Mouse (Mus musculus): ENCODE measurements around the gene Adh7. TPM values are rescaled to one million over a fixed set of nuclear protein-coding genes. Genes with fewer than 3 reads are reported as not detected.

Adh7 gene
- polyA plus RNA-seq, 1 experiment, result not detected

DNA sequence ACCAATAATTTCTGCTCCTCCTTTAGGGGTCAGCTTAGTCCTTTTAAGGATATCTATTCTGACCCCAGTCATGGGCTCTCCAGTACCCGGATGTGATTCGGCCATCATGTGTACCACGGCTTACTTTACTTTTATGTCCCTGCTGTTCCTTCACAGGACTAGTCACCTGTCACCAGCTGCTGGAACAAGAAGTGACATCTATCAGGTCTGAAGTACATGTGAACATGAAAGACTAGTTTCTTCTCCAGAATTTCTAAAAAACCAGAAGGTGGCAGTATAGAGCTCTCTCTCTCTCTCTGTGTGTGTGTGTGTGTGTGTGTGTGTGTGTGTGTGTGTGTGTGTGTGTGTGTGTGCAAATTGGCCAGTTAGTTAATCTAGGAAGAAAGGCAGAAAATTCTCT, 22.9 kb downstream of the Adh7 start:
- TF ChIP-seq CTCF (IDR thresholded peaks at IDR 0.05; ENCODE audit: control insufficient read depth, insufficient read depth, low read length) (no peak), POLR2A (IDR thresholded peaks at IDR 0.05; ENCODE audit: borderline replicate concordance, control insufficient read depth, low read depth, low read length) (no peak)
- no peak overlapping the region for H3K27ac ChIP-seq (ENCODE audit: control insufficient read depth, insufficient read depth, low read depth, low read length, poor library complexity)
- no peak overlapping the region for H3K4me3 ChIP-seq (replicated peaks; ENCODE audit: control insufficient read depth, low read depth, low read length)
- H3K4me1 ChIP-seq (ENCODE audit: control insufficient read depth, insufficient read depth, low read length), result no peaks in the 10 kb centered on the region
- WGBS, result 84% methylated on average over 3 of the region's 3 CpGs

DNA sequence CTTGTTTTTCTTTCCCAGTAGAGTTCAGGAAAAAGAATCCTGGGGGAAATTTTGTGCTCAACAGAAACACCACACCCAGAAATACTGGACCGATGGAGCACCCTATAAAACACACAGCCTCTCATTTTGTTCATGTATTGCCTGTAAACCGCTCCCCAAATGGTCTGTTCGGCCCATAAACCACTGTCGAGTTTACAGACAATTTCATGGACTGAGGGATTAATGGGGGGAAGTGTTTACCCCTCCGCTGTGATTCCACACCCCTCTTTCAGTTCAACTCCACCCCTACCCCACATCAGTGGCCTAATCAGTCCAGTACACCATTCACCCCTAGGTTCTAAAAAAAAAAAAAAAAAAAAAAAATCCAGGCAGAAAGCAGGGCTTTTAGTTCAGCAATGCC, 23.4 kb downstream of the Adh7 start:
- Histone ChIP-seq H3K27ac (ENCODE audit: control insufficient read depth, insufficient read depth, low read depth, low read length, poor library complexity) (no peak overlapping the region), H3K4me1 (ENCODE audit: control insufficient read depth, insufficient read depth, low read length) (no peaks in the 10 kb centered on the region), H3K4me3 (replicated peaks; ENCODE audit: control insufficient read depth, low read depth, low read length) (no peak overlapping the region)
- TF ChIP-seq POLR2A (IDR thresholded peaks at IDR 0.05; ENCODE audit: borderline replicate concordance, control insufficient read depth, low read depth, low read length) (no peak), CTCF (IDR thresholded peaks at IDR 0.05; ENCODE audit: control insufficient read depth, insufficient read depth, low read length) (no peak)
- 69% methylated on average over 5 of the region's 5 CpGs for WGBS

DNA sequence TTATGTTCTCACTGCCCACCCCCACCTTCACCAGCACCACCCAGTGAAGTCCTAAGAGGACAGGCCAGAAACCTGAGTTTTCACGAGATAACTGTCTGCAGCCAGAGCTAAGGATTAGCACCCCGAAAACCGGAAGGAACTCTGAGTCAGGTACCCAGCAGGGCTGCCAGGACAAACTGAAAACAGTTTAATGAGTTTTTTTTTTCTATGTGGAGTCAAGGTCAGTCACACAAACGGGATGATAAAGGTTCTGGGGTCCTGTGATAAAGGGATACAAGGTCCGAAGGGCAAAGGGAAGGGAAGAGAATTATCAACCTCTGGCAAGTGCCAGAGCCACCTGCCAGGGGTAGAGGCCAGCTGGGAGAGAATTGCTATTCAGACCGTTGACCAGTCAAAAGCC, 23.8 kb downstream of the Adh7 start:
- TF ChIP-seq POLR2A (IDR thresholded peaks at IDR 0.05; ENCODE audit: borderline replicate concordance, control insufficient read depth, low read depth, low read length), result no peak
- TF ChIP-seq CTCF (IDR thresholded peaks at IDR 0.05; ENCODE audit: control insufficient read depth, insufficient read depth, low read length), result no peak
- 46% methylated on average over 6 of the region's 6 CpGs for WGBS
- Histone ChIP-seq H3K4me3 (replicated peaks; ENCODE audit: control insufficient read depth, low read depth, low read length) (no peak overlapping the region), H3K27ac (ENCODE audit: control insufficient read depth, insufficient read depth, low read depth, low read length, poor library complexity) (no peak overlapping the region), H3K4me1 (ENCODE audit: control insufficient read depth, insufficient read depth, low read length) (no peaks in the 10 kb centered on the region)

DNA sequence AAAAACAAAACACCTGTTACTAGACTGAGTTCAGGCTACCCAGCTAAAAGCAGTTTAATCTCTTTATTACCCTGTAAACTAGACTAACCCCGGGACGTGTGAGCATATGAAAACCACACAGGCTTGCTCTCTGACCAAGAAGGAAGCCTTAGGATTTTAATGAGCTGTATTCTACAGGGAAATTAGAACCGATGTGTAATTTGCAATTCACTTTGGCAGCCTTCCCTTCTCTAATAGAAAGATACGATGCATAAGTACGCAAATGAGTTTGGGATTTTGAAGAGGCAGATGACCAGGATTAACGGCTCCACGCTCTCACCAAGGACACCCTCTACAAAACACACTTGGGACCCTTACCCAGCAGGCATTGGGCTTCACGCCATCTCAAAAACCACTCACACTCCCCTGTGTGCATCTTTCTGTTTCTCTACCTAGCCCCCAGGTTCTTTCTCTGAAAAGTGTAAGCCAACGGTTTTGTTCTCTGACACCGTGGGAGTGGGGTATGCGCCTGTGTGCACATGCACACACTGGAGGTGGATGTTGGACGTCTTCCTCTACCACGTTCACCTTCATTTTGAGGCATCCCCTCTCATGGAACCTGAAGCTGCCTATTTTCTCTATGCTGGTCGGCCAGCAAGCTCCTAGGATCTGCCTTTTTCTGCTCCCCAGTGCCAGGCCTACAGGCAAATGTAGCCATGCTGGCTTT, 24.6 kb downstream of the Adh7 start:
- no peak overlapping the region for H3K4me3 ChIP-seq (replicated peaks; ENCODE audit: control insufficient read depth, low read depth, low read length)
- no peak overlapping the region for H3K27ac ChIP-seq (ENCODE audit: control insufficient read depth, insufficient read depth, low read depth, low read length, poor library complexity)
- H3K4me1 ChIP-seq (ENCODE audit: control insufficient read depth, insufficient read depth, low read length), result no peaks in the 10 kb centered on the region
- WGBS, result 75% methylated on average over 14 of the region's 14 CpGs
- TF ChIP-seq CTCF (IDR thresholded peaks at IDR 0.05; ENCODE audit: control insufficient read depth, insufficient read depth, low read length), result no peak
- TF ChIP-seq POLR2A (IDR thresholded peaks at IDR 0.05; ENCODE audit: borderline replicate concordance, control insufficient read depth, low read depth, low read length), result no peak

DNA sequence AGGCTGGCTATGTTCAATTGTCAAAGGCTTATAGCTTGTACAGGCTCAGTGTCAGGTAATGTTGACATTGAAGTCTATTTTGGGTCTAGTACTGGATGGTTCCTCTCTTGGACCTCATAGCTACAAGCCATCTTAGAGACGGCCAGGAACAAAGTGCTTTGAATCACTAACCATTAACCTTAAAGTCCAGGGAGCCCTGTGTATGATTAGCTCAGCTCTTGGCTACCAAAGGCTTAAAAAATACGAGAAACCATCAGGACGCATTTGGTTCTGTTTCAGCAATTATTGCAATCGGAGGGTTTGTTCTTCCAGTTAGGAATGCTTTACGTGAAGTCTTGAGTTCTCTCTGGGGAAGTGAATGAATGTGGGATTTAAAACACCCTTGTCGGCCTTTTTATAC, 25.4 kb downstream of the Adh7 start:
- TF ChIP-seq CTCF (IDR thresholded peaks at IDR 0.05; ENCODE audit: control insufficient read depth, insufficient read depth, low read length) (no peak), POLR2A (IDR thresholded peaks at IDR 0.05; ENCODE audit: borderline replicate concordance, control insufficient read depth, low read depth, low read length) (no peak)
- 81% methylated on average over 6 of the region's 6 CpGs for WGBS
- Histone ChIP-seq H3K4me1 (ENCODE audit: control insufficient read depth, insufficient read depth, low read length) (no peaks in the 10 kb centered on the region), H3K4me3 (replicated peaks; ENCODE audit: control insufficient read depth, low read depth, low read length) (no peak overlapping the region), H3K27ac (ENCODE audit: control insufficient read depth, insufficient read depth, low read depth, low read length, poor library complexity) (no peak overlapping the region)

DNA sequence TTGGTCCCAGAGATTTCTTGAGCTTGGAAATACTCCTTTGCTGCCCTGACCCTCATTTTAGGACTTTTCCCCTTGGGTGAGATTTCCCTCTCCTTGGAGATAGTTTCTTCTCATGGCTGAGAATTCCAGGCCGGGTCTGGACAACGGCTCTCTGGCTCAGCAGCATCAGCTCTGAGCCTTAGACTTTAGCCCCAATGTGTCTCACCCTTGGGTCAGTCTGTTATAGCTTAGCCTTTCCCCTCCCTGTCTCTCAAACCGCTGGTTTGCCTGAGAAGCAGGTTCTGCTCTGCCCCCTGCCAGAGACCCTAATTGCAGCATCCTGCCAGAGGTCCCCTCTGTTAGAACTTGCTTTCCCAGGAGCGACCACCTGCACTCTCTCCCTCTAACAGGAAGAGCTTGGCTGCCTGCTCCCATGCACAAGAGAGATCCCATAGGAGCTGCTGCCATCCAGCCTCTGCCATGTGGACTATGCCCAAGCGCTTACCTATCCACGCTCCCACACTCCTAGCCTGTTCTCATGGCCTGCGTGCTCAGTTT, 26.8 kb downstream of the Adh7 start:
- no peak overlapping the region for H3K4me3 ChIP-seq (replicated peaks; ENCODE audit: control insufficient read depth, low read depth, low read length)
- no peak for TF ChIP-seq POLR2A (IDR thresholded peaks at IDR 0.05; ENCODE audit: borderline replicate concordance, control insufficient read depth, low read depth, low read length)
- TF ChIP-seq CTCF (IDR thresholded peaks at IDR 0.05; ENCODE audit: control insufficient read depth, insufficient read depth, low read length), result no peak
- WGBS, result 81% methylated on average over 7 of the region's 7 CpGs
- H3K4me1 ChIP-seq (ENCODE audit: control insufficient read depth, insufficient read depth, low read length), result no peaks in the 10 kb centered on the region
- H3K27ac ChIP-seq (ENCODE audit: control insufficient read depth, insufficient read depth, low read depth, low read length, poor library complexity), result no peak overlapping the region

DNA sequence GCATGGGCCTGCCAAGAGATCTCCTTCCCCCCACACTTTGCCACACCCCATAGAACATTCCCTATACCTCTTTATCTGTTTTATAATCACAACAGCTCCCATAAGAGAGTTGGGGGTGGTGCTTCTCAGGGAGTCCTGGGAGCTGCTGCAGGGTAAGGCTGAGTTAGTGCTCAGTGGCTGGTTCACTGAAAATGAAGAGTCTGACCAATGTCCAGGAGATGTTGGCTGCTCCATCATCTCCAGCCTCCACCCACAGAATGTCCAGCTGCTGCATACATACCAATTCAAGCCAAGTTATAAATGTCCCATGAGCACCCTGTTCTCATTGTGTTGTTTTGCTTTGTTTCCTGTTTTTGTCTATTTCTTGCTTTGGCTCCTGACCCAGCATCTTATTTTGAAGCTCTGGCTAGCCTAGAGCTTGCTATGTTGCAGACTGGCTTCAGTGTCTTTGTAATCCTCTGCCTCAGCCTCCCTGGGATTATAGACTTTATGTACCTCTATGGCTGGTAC, 29.0 kb downstream of the Adh7 start:
- no peak overlapping the region for H3K27ac ChIP-seq (ENCODE audit: control insufficient read depth, insufficient read depth, low read depth, low read length, poor library complexity)
- no peaks in the 10 kb centered on the region for H3K4me1 ChIP-seq (ENCODE audit: control insufficient read depth, insufficient read depth, low read length)
- TF ChIP-seq POLR2A (IDR thresholded peaks at IDR 0.05; ENCODE audit: borderline replicate concordance, control insufficient read depth, low read depth, low read length) (no peak), CTCF (IDR thresholded peaks at IDR 0.05; ENCODE audit: control insufficient read depth, insufficient read depth, low read length) (no peak)
- no peak overlapping the region for H3K4me3 ChIP-seq (replicated peaks; ENCODE audit: control insufficient read depth, low read depth, low read length)

DNA sequence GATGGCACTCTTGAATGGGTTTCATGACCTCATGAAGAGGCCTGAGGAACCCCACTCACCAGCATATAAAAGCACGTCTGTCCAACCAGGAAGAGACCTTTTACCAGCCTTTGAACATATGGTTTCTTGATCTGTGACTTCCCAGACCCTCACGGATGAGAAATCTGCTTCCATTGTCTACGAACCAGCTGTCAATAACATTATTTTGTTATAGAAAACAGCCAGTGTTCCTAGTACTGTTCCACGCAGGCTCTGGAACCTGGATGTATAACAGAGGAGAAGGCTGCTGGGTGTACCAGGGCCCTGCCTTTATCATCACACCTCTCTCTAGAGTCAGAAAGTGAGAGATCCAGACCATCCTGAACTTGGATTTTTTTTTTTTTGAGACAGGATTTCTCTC, 29.7 kb downstream of the Adh7 start:
- no peak overlapping the region for H3K4me3 ChIP-seq (replicated peaks; ENCODE audit: control insufficient read depth, low read depth, low read length)
- TF ChIP-seq CTCF (IDR thresholded peaks at IDR 0.05; ENCODE audit: control insufficient read depth, insufficient read depth, low read length) (no peak), POLR2A (IDR thresholded peaks at IDR 0.05; ENCODE audit: borderline replicate concordance, control insufficient read depth, low read depth, low read length) (no peak)
- no peaks in the 10 kb centered on the region for H3K4me1 ChIP-seq (ENCODE audit: control insufficient read depth, insufficient read depth, low read length)
- no peak overlapping the region for H3K27ac ChIP-seq (ENCODE audit: control insufficient read depth, insufficient read depth, low read depth, low read length, poor library complexity)
- 79% methylated on average over 4 of the region's 4 CpGs for WGBS

Data from bone marrow, adult 2 months (tissue).